31 mouse cellular contexts compared by ENCODE assay signal in genomic region chr14:21463117-21463712, GRCm38 (mm10). TPM values are rescaled to one million over a fixed set of nuclear protein-coding genes. Genes with fewer than 3 reads are reported as not detected.
A peak's percentile ranks its signal among the peaks of the same experiment; 100 is the strongest.
DNase-seq lines count a peak whose midpoint lies in the region; ATAC-seq lines count a peak whose summit lies in the region.
"Had no signal": no experiment of that assay in that cellular context is flagged by ENCODE, and none has a peak within 500 bp of the region (broad histone marks: within the 10 kb centered on the region; RNA-seq: fewer than 3 reads in every experiment).

No protein-coding gene starts in this region.

- 71% methylated on average over 9 of the region's 9 CpGs for WGBS in heart, embryonic 13.5 days
- 61% methylated on average over 9 of the region's 9 CpGs for WGBS in kidney, embryonic 14.5 days
- WGBS in limb, embryonic 10.5 days: 85% methylated on average over 9 of the region's 9 CpGs

- 0 out of 2 replicates have a peak, but pooled peaks cover 3% of the 10 kb centered on the region for H3K9me3 ChIP-seq in heart, embryonic 13.5 days
- H3K9me3 ChIP-seq in kidney, embryonic 14.5 days (ENCODE audit: control insufficient read depth, low read length): no peaks in the 10 kb centered on the region
- peaks cover 3% of the 10 kb centered on the region; the same call in 1 of the 2 replicates for H3K9me3 ChIP-seq in limb, embryonic 10.5 days (replicated peaks)
- H3K9me3 ChIP-seq: hindbrain, embryonic 10.5 days; hindbrain, embryonic 15.5 days; midbrain, embryonic 13.5 days; neural tube, embryonic 13.5 days had no signal

- no peak overlapping the region for H3K4me2 ChIP-seq in heart, embryonic 13.5 days
- H3K4me2 ChIP-seq in kidney, embryonic 14.5 days (replicated peaks; ENCODE audit: low read depth, low read length): no peak overlapping the region
- H3K4me2 ChIP-seq: hindbrain, embryonic 15.5 days; midbrain, embryonic 13.5 days; neural tube, embryonic 13.5 days had no signal

- peaks cover 19% of the 10 kb centered on the region for H3K4me1 ChIP-seq in heart, embryonic 13.5 days
- H3K4me1 ChIP-seq in kidney, embryonic 14.5 days (ENCODE audit: control insufficient read depth, insufficient read depth, low read length): 0 out of 2 replicates have a peak, but pooled peaks cover 10% of the 10 kb centered on the region
- H3K4me1 ChIP-seq in limb, embryonic 10.5 days: peaks cover 31% of the 10 kb centered on the region
- H3K4me1 ChIP-seq: hindbrain, embryonic 10.5 days; hindbrain, embryonic 15.5 days; midbrain, embryonic 13.5 days; neural tube, embryonic 13.5 days had no signal

- peak overlapping the region; percentile 59 for H3K27ac ChIP-seq in heart, embryonic 13.5 days (replicated peaks)
- H3K27ac ChIP-seq in kidney, embryonic 14.5 days (ENCODE audit: low read depth, low read length): no peak overlapping the region
- H3K27ac ChIP-seq in limb, embryonic 10.5 days: peak overlapping the region; percentile 82
- H3K27ac ChIP-seq: hindbrain, embryonic 10.5 days; hindbrain, embryonic 15.5 days; liver, embryonic 14.5 days; macrophage; midbrain, embryonic 13.5 days; neural tube, embryonic 13.5 days; stomach, postnatal 0 days had no signal

- no peaks in the 10 kb centered on the region for H3K27me3 ChIP-seq in heart, embryonic 13.5 days (replicated peaks)
- H3K27me3 ChIP-seq in kidney, embryonic 14.5 days (ENCODE audit: control insufficient read depth, insufficient read depth, low read length): no peaks in the 10 kb centered on the region
- H3K27me3 ChIP-seq in limb, embryonic 10.5 days (ENCODE audit: low read depth, poor library complexity, severe bottlenecking): no peaks in the 10 kb centered on the region
- H3K27me3 ChIP-seq: CH12.LX; hindbrain, embryonic 15.5 days; midbrain, embryonic 13.5 days; neural tube, embryonic 13.5 days had no signal

- no peak for ATAC-seq in heart, embryonic 13.5 days (ENCODE audit: extremely low read depth, insufficient number of reproducible peaks, low FRiP score, low TSS enrichment)
- peak; percentile 79 for ATAC-seq in kidney, embryonic 14.5 days (ENCODE audit: low FRiP score, low TSS enrichment)
- ATAC-seq in frontal cortex, adult (ENCODE audit: low TSS enrichment): no peak
- ATAC-seq: activated CD4-positive, CD25-positive, alpha-beta regulatory T cell, adult 4 months; forebrain, postnatal 0 days; inflammation-experienced regulatory T-cells, adult 6 months; midbrain, embryonic 13.5 days had no signal

- no peak overlapping the region for H3K9ac ChIP-seq in heart, embryonic 13.5 days
- no peak overlapping the region for H3K9ac ChIP-seq in kidney, embryonic 14.5 days (ENCODE audit: low read depth, low read length)
- H3K9ac ChIP-seq: forebrain, postnatal 0 days; hindbrain, embryonic 15.5 days; liver, embryonic 14.5 days; midbrain, embryonic 13.5 days; neural tube, embryonic 13.5 days had no signal

- intact Hi-C loops in heart, postnatal 36 days (cut with DNase I): no loop called here

- peak; percentile 12 for DNase-seq in gastrocnemius, adult 18-20 months (ENCODE audit: low spot score)
- DNase-seq in gastrocnemius, adult 8-10 months (ENCODE audit: low spot score in 2 of 2): no peak
- no peak for DNase-seq in heart, postnatal 36 days
- DNase-seq in kidney, postnatal 25 days: no peak
- no peak for DNase-seq in limb, embryonic 10.5 days (ENCODE audit: low spot score)
- DNase-seq: adrenal gland, postnatal 36 days; cerebellum, adult 2 months; cerebellum, postnatal 14 days; forebrain, postnatal 0 days; kidney, adult 11 months; layer of hippocampus, adult 9-11 months; liver; lung, adult 2 months; lung, postnatal 10 days; right cerebral cortex, postnatal 4 days; thymus, adult 18-20 months; thymus, postnatal 25 days had no signal

- no peaks in the 10 kb centered on the region for H3K36me3 ChIP-seq in heart, embryonic 13.5 days
- H3K36me3 ChIP-seq in kidney, embryonic 14.5 days (ENCODE audit: control insufficient read depth, insufficient read depth, low read length): no peaks in the 10 kb centered on the region
- no peaks in the 10 kb centered on the region for H3K36me3 ChIP-seq in limb, embryonic 10.5 days
- H3K36me3 ChIP-seq: hindbrain, embryonic 10.5 days; hindbrain, embryonic 15.5 days; midbrain, embryonic 13.5 days; neural tube, embryonic 13.5 days had no signal

- no peak overlapping the region for H3K4me3 ChIP-seq in heart, embryonic 13.5 days
- no peak overlapping the region for H3K4me3 ChIP-seq in kidney, embryonic 14.5 days (ENCODE audit: low read length)
- no peak overlapping the region for H3K4me3 ChIP-seq in limb, embryonic 10.5 days
- H3K4me3 ChIP-seq: erythroblast, embryonic 14.5 days; hindbrain, embryonic 10.5 days; hindbrain, embryonic 15.5 days; midbrain, embryonic 13.5 days; neural tube, embryonic 13.5 days had no signal

RNA-seq across cellular contexts. Expression of gene Kat6b, which starts 18.0 kb away (rescaled TPM):
- total RNA-seq in gastrocnemius, adult 18-20 months (2021): 10 to 100 TPM; 20.4 to 22.4 TPM
- total RNA-seq in gastrocnemius, adult 8-10 months (2022): 10 to 100 TPM; 18.5 to 22.6 (median 20.8) TPM
- polyA plus RNA-seq in heart, embryonic 13.5 days (2015; fragmentation: Nextera tagmentation; extraction: Ambion mirVana): 9.8 and 11.8 TPM in 2 replicates
- total RNA-seq in heart, postnatal 36 days (2021): 10 to 100 TPM; 29.9 to 31.7 TPM
- 15.1 and 22.0 TPM in 2 replicates for polyA plus RNA-seq in kidney, embryonic 14.5 days (2014; fragmentation: Nextera tagmentation; extraction: Ambion mirVana)
- polyA plus RNA-seq in limb, embryonic 10.5 days (2016; fragmentation: Nextera tagmentation; extraction: Ambion mirVana): 14.5 and 19.6 TPM in 2 replicates
